Mouse (Mus musculus) T-cell, adult 2 months (primary cell): ENCODE measurements around the gene Prr3.
"Not testable (repeated sequence)": the region's sequence is repeated elsewhere in the genome, so short reads cannot be mapped to it uniquely, and the experiment has no call there.

ENCODE experiments used
- DNase-seq: peaks from one replicate; pipeline ENCODE4 v3.0.0; 2022; ENCODE audit warnings: low spot score

The Prr3 gene

DNA sequence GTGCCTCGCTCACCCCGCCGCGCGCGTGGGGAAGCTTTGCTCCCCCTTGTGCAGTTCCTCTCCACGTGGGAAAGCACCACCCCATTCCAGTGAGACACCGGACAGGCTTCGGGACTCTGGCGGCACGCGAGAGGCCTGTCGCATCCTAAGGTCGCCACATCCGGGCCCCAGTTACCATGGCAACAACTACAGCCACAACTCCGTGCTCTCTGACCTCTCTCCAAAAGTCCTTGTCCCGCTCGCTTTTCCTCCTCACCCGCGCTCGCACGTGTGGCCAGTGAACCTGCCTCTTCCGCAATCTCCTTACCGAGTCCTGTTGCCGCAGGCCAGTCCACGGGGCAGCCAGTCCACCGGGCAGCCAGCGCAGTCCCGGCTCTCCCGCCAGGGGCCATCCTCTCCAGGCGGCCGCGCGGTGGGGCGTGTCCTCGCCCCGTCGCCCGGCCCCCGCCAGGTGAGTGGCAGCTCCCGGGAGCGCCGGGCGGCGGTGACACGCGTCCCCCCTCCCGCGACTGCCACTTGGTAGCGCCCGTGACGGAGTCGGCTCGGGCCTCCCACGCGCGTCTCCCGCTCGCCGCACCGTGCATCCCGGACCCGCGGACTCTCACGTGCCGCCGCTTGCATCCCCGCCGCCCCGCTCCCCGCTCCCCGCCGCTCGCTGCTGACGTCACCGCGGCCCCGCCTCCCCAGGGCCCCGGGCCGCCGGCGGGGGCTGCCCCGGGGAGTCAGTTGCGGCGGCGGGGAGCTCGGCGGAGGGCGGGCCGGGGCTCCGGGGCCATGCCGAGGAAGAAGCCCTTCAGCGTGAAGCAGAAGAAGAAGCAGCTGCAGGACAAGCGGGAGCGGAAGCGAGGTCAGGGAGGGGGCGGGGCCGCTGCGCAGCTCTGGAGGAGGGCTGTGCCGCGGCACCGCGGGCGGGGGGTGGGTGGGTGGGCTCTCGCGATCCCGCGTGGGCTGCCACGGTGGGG, at the start of gene Prr3, which contains the start of gene Gnl1:
TSS of gene Prr3 (minus strand) at position 836 of the 962 bp plus-strand sequence.
TSS of gene Gnl1 (plus strand) at position 451 of the 962 bp plus-strand sequence.
- DNase-seq, result peak; percentile 83

DNA sequence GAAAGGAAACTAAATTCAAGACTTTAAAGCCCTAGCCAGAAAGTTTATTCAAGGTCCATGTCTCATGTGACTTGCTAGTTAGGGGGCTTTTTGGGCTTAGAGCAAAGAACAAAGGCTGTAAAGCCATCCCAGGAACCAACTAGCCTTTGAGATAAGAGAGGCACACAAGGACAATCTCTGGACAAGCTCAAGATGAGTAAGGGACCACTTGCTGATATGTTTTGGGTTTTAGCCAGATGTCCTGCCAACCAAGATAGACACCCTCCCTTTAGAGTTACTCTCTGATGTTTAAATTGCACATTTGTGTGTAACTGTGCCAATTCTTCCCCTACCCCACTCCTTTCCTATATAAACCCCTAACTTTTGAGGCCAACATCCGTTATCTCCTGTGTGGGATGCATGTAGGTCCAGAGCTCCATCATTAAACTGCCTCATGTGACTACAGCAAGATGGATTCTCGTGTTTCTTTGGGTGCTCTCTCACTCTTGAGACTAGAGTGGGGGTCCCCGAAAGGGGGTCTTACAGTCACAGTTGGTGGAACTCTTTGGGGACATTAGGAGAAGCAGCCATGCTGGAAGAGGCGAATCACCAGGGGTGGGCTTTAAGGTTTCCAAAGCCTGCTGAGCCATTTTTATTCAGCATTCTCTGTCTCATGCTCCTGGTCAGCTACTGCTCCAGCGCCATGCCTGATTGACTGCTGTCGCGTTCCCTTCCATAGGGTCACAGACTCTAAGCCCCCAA, 49.0 kb upstream of the Prr3 start:
- no peak for DNase-seq

DNA sequence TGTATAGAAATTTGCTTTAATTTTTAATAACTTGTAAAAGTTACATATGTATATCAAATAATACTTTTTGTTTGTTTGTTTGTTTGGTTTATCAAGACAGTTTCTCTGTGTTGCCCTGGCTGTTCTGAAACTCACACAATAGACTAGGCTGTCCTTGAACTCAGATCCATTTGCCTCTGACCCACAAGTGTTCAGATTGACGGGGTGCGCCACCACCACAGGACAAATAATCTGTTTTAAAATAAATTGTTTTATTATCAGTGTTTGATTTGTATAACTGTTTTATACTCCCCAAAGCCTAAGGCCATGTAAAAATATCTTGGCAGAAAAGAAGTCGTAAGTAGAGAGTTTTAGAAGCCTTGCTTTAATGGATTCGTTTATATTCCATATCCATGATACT, 47.6 kb upstream of the Prr3 start:
- DNase-seq, result no peak

DNA sequence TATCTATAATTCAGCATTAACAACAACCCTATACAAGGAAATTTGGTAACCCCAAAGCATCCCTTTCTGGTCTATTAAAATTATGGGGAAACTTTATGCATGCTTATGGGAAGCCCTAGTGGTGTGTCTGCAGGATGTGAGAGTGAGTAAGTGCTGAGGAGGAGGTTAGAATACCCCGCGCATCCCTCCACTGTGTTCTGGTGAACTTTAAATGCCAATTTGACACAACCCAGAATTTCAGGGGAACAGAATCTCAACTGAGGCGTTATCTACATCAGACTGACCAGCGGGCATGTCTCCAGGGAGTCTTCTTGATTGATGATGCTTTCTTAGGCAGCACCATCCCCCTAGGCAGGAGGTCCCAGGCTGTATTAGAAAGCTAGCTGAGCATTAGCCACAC, 45.9 kb upstream of the Prr3 start:
- no peak for DNase-seq

DNA sequence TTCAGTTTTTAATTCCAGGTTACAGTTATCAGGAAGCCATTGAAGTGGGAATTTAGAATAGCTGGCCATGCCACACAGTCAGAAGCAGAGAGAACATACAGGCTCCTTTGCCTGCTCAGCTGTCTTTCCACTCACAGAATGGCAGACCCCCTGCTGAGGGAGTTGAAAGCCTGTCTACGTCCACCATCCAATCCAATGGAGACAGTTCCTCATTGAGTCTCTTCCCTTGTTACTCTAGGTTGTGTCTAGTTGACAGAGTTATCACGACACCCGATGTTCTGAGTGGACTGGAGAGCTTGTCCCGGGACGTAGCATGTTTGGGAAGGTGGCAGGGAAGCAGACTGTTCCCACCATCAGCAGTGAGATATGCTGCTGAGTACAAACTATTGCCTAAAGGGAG, 45.2 kb upstream of the Prr3 start:
- no peak for DNase-seq

DNA sequence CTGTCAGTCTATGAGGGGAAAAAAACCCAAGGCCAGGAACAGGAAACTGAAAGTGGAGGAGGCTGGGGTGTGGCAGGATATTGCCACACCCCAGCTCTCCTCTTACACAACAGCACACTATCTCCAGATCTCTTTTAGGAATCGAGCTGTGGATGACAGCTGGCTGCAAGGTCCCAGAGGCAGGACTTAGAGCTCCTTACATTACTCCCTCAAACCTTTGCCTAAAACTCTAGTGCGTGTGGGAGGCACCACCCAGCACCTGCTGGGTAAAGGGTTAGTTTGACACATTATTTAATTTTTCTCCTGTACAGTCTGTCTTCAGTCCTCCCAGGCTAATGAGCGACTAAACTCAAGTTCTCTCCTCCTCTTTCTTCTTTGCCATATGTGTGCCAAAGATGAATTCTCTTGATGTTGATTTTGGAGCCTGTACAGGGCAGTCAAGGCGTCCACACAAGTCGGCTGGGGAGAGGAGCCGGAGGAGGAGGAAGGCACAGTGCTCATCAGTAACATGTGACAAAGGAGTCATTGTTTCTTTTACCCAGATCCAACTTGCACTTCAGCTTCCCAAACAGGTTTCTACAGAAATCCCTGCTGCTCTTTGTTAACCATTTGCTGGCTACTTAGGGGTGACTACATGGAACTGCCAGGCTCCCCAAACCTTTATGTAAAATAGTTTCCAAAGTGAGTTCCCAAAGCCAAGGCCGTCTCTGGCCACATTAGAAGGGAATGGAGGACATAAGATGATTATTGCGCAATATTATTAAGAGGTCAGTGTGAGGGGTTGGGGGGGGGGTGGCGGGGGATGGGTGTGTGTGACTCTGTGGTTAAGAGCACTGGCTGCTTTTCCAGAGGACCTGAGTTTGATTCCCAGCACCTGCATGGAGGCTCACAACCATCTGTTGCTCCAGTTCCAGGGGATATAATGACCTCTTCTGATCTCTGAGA, 43.9 kb upstream of the Prr3 start:
- DNase-seq, result peak; percentile 36

DNA sequence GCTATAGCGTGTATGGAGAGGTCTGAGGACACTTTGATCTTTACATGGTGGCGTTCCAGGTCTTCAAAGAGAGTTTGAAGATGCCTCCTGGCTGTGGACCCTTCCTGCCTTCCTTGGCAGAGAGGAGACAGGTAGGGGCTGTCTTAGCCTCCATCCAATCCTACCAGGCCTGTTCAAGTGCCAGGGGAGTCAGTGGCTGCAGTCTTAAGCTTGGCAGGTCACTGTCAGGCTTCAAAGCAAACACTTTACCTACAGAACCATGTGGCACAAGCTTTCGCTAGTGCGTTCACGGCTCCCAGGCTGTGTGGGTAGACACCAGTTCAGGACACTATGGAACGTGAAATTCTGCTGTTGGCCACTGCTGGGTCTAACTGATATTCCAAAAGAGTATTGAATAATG, 42.9 kb upstream of the Prr3 start:
- DNase-seq, result no peak

DNA sequence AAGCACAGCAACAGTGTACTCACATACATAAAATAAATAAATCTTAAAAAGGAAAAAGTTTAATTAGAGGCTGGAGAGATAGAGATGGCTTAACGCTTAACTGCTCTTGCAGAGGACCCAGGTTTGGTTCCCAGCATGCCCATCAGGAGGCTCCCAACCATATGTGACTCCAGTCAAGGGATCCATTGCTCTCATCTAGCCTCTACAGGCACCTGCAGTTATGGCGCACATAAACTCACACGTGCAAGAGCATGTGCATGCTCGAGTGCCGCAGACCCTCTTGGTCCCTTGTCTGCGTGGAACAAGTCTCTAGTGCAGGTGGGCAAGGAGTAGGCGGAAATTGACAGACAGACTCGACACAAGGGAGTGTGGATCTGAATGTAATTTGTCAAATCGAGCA, 42.1 kb upstream of the Prr3 start:
- DNase-seq, result no peak

DNA sequence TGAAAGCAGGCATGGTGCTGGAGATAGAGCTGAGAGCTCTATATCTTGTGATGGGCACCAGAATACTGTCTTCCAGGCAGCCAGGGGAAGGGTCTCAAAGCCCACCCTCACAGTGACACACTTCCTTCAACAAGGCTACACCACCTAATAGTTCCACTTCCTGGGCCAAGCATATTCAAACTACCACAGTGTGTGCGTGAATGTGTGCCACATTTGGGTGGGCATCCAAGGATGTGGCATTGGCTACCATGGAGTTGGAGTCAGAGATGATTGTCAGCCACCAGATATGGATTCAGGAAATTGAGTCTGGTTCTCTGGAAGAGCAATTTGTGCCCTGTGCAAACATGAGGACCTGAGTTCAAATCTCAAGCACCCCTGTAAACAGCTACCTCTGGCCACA, 41.3 kb upstream of the Prr3 start:
- no peak for DNase-seq

DNA sequence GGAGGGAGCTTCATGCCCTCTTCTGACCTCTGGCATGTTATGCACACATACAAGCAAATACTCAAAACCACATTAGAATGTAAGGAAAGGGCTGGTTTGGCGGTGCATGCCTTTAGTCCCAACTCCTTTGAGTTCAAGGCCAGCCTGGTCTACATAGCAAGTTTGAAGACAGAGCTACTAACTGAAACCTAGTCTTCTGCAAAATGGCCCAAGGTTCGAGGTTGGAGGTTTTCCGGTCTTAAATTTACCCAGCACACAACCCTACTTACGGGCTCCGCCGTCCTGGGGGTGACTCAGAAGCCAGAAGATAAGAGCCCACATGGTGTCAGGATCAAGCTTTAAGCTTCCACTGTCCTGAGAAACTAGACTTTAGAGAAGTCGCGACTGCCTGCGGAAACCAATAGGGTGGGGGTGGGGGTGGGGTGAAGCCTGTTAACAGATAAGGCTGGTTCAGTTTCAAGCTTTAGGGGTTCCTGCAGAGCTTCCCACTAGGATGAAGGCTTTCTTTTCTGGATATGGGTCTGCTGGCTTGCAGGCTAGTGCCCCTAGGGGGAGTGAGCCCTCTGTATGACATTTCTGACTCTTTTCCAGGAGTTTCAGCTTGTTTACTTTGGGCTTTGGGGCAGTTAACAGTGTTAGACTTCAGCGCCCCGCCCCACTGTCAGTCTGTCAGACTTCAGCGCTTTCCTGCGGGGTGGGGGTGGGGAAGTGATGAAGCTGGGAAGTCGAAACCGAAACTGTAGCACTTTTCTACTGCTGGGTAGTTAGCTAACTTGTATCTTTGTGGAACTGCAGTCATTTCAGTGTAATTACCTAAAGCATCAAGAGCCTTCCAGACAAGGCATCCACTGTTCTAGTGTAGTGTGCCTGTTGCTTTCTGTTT, 40.4 kb upstream of the Prr3 start, which contains the start of gene H2-T24:
TSS of gene H2-T24 (minus strand) at position 370 of the 883 bp plus-strand sequence.
- DNase-seq, result peak; percentile 83

DNA sequence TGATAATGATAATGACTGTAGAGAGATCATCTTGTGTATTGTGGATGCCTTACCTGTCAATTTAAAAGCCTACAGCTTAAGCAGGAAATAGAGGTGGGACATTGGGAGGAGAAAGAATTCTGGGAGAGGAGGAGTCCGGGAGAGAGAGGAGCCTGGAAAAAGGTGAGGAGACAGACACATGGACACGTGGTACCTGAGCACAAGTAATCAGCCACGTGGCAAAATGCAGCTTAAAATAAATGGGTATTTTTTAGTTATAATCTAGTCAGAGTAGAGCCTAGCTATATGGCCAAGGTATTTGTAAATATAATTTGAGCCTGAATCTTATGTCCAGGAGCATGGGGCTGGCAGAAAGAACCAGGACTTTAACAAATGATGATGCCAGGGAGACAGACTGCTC, 39.5 kb upstream of the Prr3 start:
- DNase-seq, result no peak

DNA sequence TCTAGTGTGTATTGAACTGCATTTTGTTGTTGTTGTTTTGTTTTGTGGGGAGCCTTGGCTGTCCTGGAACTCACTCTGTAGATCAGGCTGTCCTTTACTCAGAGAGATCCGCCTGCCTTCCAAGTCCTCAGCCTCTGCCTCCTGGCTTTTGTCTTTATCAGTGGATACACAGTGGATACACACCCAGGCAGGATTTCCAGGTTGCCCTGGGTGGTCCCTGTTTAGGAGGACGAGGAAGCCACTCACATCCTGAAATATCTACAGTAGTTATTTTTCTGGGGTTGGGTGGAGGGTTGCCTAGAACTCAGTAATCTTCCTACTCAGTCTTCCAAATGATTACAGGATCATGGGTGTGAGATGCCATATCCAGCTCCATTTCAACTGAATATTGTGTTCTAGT, 38.9 kb upstream of the Prr3 start:
- no peak for DNase-seq

DNA sequence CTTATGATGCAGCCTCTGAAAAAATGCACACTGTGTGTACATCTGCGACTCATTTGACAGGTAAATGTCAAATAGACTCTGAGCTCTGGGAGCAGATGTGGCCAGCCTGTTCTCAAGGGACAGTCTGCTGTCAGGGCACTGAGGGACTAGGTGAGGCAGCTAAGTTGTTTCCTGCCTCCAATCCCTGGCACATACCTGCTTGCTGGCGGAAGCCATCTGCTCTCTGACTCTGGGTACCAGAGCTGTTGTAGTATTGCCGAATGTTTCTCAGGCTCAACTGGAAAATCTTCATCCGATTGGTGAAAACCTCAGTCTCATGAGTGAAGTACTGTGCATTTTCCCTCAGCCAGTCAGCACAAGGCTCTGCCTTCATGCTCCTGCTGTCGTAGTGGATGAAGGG, 37.0 kb upstream of the Prr3 start:
- no peak for DNase-seq

DNA sequence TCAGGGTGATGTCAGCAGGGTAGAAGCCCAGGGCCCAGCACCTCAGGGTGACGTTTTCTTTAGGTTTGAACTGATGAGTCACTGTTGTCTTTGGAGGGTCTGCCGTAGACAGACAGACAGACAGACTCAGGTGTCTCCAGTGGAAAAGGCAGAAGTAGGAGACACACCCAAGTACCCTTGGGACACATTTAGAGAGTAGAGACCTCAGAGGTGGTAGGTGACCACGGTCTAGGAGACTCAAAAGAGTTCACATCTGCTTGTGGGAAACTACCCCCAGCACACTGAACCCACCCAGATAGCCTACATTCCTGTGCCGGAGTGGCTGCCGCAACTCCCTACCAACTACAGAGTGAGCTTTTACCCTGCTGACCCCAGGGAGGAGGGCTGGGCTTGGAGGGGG, 34.9 kb upstream of the Prr3 start:
- no peak for DNase-seq

DNA sequence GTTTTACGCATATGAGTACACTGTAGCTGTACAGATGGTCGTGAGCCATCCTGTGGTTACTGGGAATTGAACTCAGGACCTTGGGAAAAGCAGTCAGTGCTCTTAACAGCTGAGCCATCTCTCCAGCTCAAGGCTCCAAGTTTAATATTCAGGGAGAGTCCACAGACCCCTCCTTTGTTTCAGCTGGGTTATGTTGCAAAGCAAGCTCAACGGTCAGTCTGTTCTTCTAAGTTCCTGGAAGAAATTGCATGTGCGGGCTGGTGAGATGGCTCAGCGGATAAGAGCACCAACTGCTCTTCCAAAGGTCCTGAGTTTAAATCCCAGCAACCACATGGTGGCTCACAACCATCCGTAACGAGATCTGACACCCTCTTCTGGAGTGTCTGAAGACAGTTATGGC, 24.4 kb upstream of the Prr3 start:
- not testable (repeated sequence) for DNase-seq

DNA sequence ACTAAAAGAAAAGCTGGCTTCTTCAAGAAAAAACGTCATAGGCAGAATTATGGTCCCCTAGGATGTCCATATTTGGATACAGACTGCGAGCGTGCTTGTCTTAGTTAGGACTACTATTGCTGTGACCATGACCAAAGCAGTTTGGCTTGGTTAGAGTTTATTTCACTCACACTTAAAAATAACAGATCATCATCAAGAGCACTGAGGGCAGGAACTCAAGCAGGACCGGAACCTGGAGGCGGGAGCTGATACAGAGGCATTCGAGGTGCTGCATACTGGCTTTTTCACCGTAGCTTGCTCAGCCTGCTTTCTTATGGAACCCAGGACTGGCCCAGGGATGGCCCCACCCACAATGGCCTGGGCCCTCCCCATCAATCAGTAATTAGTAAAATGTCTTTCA, 23.3 kb upstream of the Prr3 start:
- no peak for DNase-seq

DNA sequence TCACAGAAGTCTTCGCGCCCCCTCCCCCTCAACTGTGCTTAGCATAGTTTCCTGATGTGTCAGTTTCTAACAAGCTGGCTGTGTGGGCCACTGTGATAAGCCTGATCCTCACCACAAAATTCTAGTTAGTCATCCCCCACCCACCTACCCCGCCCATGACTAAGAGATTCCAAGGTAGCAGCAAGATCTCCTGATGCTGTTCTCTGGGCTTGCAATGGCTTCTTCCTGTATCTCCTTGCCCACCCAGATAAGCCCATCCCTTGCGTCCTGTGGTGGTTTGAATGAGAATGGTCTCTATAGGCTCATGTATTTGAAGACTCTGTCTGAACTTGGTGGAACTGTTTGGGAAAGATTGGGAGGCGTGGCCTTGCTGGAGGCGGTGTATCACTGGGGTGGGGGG, 21.9 kb upstream of the Prr3 start:
- DNase-seq, result peak; percentile 41

DNA sequence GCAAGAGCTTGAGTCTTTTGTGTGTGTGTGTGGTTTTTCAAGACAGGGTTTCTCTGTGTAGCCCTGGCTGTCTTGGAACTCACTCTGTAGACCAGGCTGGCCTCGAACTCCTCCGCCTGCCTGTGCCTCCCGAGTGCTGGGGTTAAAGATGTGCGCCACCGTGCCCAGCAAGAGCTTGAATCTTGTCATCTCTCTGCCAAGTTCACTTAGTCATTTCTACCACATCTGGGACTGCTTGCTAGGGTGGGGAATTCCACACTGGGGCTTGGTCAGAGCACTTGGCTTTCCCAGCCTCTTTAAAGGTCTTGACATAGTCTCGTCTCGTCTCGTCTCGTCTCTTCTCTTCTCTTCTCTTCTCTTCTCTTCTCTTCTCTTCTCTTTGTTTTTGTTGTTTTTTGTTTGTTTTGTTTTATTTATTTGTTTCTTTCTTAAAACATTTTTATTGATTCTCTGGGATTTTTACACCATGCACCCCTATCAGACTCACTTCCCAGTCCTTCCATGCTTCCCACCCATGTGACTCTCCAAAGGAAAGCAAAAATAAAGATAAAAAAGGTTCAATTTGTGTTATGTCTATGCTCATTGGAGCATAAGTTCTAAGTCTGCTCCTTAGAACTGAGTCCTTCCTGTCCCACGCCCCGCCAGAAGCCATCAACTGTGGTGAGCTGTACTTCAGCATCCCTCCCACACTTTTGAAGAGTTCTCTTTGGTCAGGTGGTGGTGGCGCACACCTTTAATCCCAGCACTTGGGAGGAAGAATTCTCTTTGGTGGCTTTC, 21.3 kb upstream of the Prr3 start:
- DNase-seq, result peak; percentile 62

DNA sequence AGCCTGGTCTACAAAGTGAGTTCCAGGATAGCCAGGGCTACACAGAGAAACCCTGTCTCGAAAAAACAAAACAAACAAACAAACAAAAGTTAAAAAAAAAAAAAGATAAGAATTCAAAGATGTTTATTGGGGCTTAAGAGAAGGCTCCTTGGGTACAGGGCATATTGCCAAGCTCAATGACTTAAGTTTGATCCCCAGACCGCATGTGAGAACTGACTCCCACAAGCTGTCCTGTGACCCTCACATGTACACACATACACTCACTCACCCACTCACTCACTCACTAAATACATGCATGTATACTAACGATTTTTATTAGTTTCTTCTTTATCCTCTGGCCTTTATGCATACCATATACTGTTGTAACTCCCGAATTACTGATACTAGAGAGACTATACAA, 20.3 kb upstream of the Prr3 start:
- no peak for DNase-seq

DNA sequence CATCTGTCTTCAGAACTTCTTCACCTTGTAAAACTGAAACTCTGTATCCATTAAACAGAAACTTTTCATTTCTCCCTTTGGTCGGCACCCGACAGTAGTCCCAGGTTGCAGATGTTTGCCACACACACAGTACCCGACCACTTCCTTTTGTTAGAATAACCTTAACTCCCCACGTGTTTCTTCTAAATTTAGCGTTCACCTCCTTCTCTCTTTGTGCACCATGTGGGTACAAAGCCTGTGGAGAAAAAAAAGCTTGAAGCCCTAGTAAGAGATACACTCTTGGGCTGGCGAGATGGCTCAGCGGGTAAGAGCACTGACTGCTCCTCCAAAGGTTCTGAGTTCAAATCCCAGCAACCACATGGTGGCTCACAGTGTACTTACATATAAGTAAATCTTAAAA, 19.3 kb upstream of the Prr3 start:
- peak; percentile 88 for DNase-seq
